Mouse (Mus musculus) testis, adult 2 months (tissue): ENCODE results near the gene Gm45799. TPM values are rescaled to one million over a fixed set of nuclear protein-coding genes. Genes with fewer than 3 reads are reported as not detected.

Experiments
- H3K27ac ChIP-seq: fragments of 200-500 bp; 2 replicates; pipeline ENCODE4 v1.5.1; 2012; ENCODE audit warnings: low read depth, low read length; ENCODE audit not compliant: control insufficient read depth, insufficient read depth
- H3K27me3 ChIP-seq: fragments of 200-500 bp; 2 replicates; pipeline ENCODE4 v1.6.1; 2012; ENCODE audit warnings: mild to moderate bottlenecking, low read length, moderate library complexity; ENCODE audit not compliant: control insufficient read depth, insufficient read depth
- H3K36me3 ChIP-seq: fragments of 200-500 bp; 2 replicates; pipeline ENCODE4 v1.6.1; 2012; ENCODE audit warnings: mild to moderate bottlenecking, low read length; ENCODE audit not compliant: control insufficient read depth, insufficient read depth
- H3K4me1 ChIP-seq: fragments of 200-500 bp; 2 replicates; pipeline ENCODE4 v1.6.1; 2012; ENCODE audit warnings: low read length; ENCODE audit not compliant: control insufficient read depth, insufficient read depth
- H3K4me3 ChIP-seq: fragments of 200-500 bp; 2 replicates; pipeline ENCODE4 v1.5.1; 2012; ENCODE audit warnings: low read depth, mild to moderate bottlenecking, low read length, moderate library complexity, mixed read lengths; ENCODE audit not compliant: control insufficient read depth
- CTCF ChIP-seq: fragments of 200-500 bp; IDR thresholded peaks from 2 replicates; pipeline ENCODE4 v1.5.1; 2012; ENCODE audit warnings: low read depth, mild to moderate bottlenecking, inconsistent platforms, low read length, moderate library complexity; ENCODE audit not compliant: control insufficient read depth, insufficient read depth, insufficient replicate concordance
- POLR2A ChIP-seq: fragments of 200-500 bp; IDR thresholded peaks from 2 replicates; pipeline ENCODE4 v1.6.1; 2012; ENCODE audit warnings: low read depth, mild to moderate bottlenecking, inconsistent platforms, low read length, moderate library complexity; ENCODE audit not compliant: control insufficient read depth
- polyA plus RNA-seq: library from polyadenylated mRNA; depleted of rRNA; stranded (reverse); fragments of >200 nt; gene quantifications from 2 replicates; pipeline ENCODE4 v1.2.3, GENCODE M21; 2012

Gm45799 gene
- polyA plus RNA-seq, 1 experiment: 52.1 TPM

DNA sequence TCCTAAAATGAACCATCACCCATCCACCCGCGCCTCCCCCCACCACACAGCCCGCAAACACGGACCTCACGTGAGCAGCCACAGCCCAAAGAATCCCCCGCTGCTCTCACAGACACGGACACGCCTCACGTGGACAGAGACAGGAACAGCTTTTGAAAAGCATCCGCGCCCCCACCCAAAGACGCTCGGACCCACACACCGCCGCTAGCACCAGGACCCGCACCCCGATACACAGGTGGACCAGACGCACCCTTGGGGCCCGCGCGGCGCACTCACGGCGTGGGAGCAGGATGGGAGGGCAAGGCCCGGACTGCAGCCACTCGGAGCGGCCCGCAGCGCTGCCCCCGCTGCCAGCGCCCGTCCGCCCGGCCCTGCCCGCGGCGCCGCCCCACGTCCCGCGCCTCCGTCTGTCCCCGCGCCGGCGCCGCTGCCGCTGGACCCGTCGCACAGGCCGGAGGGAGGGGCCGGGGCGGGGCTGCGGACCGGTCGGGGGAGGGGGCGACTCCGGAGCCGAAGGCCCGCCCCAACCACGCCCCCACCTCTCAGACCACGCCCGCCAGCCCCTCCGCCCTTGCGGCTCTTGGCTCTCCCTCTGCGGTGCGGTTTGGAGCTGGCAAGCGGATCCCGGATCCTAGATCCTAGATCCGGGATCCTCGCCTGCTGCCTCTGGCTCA, 7.1 kb upstream of the Gm45799 start, which contains the start of gene Trim3:
Gene Trim3 (minus strand): TSS at position 445 of the 674 bp plus-strand sequence.
- Histone ChIP-seq H3K36me3 (no peaks in the 10 kb centered on the region), H3K4me1 (peaks cover 7% of the 10 kb centered on the region), H3K4me3 (peak within 1 kb of the TSS; percentile 87), H3K27ac (peak within 1 kb of the TSS; percentile 55), H3K27me3 (no peaks in the 10 kb centered on the region; the same call in 1 of the 2 replicates)
- TF ChIP-seq CTCF (no peak), POLR2A (no peak)

DNA sequence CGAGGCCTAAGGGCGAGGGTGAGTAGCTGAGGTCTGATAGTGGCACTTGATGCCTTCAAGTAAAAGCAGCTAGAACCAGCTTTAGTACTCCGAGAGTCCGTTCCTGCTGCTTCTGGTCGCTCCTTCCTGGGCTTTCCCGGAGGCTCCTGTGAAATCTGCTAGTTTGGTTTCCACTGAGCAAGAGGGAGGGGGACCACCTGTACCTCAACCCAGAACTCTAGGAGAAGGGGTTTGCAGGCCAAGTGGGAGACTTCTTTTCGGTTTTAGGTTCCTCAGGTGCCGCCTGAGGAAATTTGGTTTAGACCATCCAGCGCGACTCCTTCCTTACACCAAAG, 6.6 kb upstream of the Gm45799 start:
- TF ChIP-seq POLR2A (no peak), CTCF (no peak)
- H3K27ac ChIP-seq: peak overlapping the region; percentile 55
- no peaks in the 10 kb centered on the region for H3K36me3 ChIP-seq
- H3K4me1 ChIP-seq: peaks cover 7% of the 10 kb centered on the region
- no peaks in the 10 kb centered on the region; the same call in 1 of the 2 replicates for H3K27me3 ChIP-seq
- peak overlapping the region; percentile 87 for H3K4me3 ChIP-seq

DNA sequence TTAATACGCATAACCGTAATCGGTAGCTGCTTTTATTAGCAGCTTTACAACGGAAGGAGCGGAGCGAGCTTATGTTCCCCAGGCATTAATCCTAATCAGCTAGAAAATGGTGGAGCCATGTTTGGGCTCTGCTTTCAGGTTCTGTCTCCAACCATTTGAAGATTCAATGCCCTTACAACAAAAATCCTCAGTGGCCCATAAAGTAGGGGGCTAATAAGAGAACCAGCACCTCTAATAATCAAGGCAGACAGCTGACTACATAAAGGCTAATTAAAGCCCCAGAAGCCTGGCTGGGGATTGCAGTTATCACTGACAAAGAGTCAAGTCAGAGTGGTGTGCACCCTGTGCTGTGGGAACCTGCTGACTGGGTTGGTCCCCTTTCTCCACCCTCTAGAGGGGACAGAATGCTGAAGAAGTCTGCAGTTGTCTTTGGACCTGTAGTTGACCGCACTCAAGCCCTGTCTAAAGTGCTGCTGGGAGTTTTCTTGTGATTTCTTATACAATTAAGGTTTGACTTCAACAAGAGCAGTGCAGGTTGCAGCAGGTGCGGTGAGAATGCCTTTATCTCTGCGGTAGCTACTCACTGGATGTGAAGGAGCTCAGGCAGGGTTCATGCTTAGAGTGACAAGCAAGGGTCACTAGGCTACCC, 6.0 kb upstream of the Gm45799 start:
- TF ChIP-seq POLR2A: no peak
- TF ChIP-seq CTCF: no peak
- Histone ChIP-seq H3K36me3 (no peaks in the 10 kb centered on the region), H3K4me3 (no peak overlapping the region), H3K4me1 (peaks cover 10% of the 10 kb centered on the region), H3K27ac (no peak overlapping the region), H3K27me3 (no peaks in the 10 kb centered on the region; the same call in 1 of the 2 replicates)

DNA sequence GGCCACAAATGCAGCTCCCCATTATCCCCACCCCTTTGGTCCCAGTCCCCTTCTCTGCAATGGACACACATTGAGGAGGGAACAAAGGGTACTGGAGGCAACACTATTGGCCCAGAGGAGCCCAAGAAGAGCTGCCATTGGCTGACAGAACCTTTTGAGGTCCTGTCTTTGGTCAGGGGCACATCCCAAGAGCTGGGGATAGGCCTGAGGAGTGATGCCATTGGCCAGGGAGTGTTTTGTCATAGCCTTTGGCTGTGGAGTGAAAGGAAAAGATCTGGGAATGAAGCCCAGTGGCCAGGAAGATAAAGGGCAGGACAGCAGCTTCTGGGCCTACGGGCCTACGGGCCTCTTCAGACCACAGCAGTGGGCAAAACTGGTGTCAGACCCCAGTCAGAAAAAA, 4.6 kb upstream of the Gm45799 start:
- H3K27ac ChIP-seq: no peak overlapping the region
- TF ChIP-seq CTCF: no peak
- no peak for TF ChIP-seq POLR2A
- H3K4me1 ChIP-seq: peaks cover 16% of the 10 kb centered on the region
- H3K4me3 ChIP-seq: peak overlapping the region; percentile 71
- no peaks in the 10 kb centered on the region; the same call in 1 of the 2 replicates for H3K27me3 ChIP-seq
- H3K36me3 ChIP-seq: no peaks in the 10 kb centered on the region

DNA sequence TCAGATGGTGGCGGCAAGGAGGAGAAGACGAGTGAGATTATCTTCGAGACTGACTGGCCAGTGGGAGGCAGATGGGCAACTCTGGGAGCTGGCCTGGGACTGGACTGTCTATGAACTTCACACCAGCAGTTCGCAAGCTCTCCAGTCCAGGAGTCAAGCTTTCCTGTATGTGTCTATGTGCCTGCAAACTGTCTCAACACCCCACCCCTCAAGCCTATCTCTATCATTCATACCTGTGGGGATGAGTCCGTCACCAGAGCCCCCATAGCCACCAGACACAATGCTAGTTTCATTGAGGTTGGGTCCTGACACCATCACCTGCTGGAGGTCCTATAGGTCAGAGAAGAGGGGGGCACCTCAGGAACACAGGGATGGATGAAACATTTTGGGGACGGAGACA, 1.6 kb upstream of the Gm45799 start:
- H3K4me3 ChIP-seq: no peak overlapping the region
- TF ChIP-seq POLR2A: no peak
- no peaks in the 10 kb centered on the region; the same call in 1 of the 2 replicates for H3K27me3 ChIP-seq
- H3K36me3 ChIP-seq: no peaks in the 10 kb centered on the region
- H3K4me1 ChIP-seq: peaks cover 15% of the 10 kb centered on the region
- H3K27ac ChIP-seq: no peak overlapping the region

DNA sequence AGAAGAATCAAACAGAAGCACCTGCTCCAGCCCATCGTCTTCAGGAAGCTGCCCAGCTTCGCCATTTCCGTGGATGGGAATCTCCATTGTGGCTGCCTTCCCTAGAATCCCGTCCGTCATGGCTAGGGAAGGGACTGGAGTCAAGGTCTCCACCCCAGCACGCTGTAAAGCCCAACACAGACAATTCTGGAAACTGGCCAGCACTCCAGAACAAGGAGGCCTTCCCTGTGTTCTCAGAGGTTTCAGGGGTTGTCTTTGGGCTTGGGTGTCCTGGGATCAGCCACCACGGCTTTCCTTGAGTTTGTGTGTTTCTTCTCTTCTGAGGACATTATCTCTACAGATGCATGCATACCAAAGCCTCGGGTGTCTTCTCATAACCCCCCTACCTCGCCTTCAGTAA, 1.0 kb upstream of the Gm45799 start:
- H3K27ac ChIP-seq: no peak overlapping the region
- no peaks in the 10 kb centered on the region for H3K27me3 ChIP-seq
- H3K36me3 ChIP-seq: no peaks in the 10 kb centered on the region
- H3K4me1 ChIP-seq: peaks cover 13% of the 10 kb centered on the region
- TF ChIP-seq POLR2A: no peak
- TF ChIP-seq CTCF: no peak
- no peak overlapping the region for H3K4me3 ChIP-seq

DNA sequence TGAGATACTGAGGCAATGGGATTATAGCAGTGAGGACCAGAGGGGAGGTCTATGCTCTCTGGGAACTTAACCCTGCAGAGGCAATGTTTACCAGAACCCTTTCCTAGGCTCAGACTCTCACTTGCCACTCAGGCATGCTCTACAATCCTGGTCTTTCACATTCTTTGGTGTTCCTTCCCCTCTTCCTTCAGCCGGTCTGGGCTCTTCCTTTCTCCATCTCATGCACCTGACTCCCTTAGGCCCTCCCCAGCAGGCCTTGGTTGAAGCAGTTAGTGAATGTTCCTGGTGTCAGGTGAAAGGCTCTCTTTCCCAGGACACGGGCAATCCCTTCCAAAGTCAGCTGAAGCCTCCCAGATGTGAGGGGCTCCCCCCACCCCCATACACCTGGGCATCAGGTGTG, 596 bp upstream of the Gm45799 start, which contains the start of gene Timm10b:
Gene Timm10b (plus strand): TSS at position 301 of the 400 bp plus-strand sequence.
- peak within 1 kb of the TSS; percentile 81 for H3K27ac ChIP-seq
- TF ChIP-seq POLR2A: no peak
- no peaks in the 10 kb centered on the region for H3K36me3 ChIP-seq
- no peaks in the 10 kb centered on the region for H3K27me3 ChIP-seq
- H3K4me1 ChIP-seq: peaks cover 13% of the 10 kb centered on the region
- peak within 1 kb of the TSS; percentile 96 for H3K4me3 ChIP-seq

DNA sequence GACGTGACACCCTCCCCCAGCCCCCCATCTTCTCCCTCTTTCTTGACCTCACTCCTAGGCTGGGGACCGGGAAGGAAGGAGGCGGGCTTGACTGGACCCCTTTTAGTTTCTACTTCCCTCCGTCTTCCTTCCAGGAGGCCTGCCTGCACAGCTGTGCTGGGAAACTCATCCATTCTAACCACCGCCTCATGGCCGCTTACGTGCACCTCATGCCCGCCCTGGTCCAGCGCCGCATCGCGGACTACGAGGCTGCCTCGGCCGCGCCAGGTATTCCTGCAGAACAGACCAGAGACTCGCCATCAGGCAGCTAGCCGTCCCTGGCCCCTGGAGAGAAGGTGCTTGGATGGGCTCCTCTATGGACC, 523 bp downstream of the Gm45799 start:
- Histone ChIP-seq H3K4me3 (peak overlapping the region; percentile 96), H3K4me1 (peaks cover 13% of the 10 kb centered on the region), H3K27me3 (no peaks in the 10 kb centered on the region), H3K36me3 (no peaks in the 10 kb centered on the region), H3K27ac (peak overlapping the region; percentile 81)
- no peak for TF ChIP-seq CTCF
- no peak for TF ChIP-seq POLR2A
